Mouse (Mus musculus) fibroblast of lung, adult 2 months (primary cell): ENCODE data around the gene Zfp990.
"Not testable (repeated sequence)": the region's sequence is repeated elsewhere in the genome, so short reads cannot be mapped to it uniquely, and the experiment has no call there.

Experiments used
- DNase-seq: peaks from one replicate; pipeline ENCODE4 v3.0.0-alpha.2; 2011; ENCODE audit warnings: low read depth

The Zfp990 gene

DNA sequence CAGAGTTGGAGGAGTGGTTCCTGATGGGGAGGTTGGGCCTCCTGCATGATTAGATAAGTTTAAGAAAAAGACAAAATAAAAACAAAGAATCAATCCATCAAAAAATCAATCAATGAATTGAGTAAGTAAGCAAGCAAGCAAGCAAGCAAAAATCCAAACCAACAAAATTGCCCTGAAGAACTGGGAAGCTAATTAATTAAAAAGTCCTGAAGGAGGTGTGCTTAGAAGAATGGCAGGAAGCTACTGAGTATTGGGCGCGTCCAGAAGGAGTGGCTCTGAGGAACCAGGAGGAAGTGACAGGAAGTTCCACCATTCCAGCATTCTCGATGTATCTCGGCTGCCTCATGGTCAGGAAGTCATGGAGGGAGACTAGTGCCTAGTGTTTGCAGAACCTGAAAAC lies at the start of gene Zfp990:
Zfp990 (plus strand) TSS at position 301 of the 400 bp plus-strand sequence.
- DNase-seq, result not testable (repeated sequence)

- not testable (repeated sequence) for DNase-seq
These were observed 46.9 kb upstream of the Zfp990 start for GRCm38 (mm10) chr4:145463553-145464253.

- DNase-seq, result no peak
These were observed 32.4 kb upstream of the Zfp990 start for GRCm38 (mm10) chr4:145478128-145478527.

DNA sequence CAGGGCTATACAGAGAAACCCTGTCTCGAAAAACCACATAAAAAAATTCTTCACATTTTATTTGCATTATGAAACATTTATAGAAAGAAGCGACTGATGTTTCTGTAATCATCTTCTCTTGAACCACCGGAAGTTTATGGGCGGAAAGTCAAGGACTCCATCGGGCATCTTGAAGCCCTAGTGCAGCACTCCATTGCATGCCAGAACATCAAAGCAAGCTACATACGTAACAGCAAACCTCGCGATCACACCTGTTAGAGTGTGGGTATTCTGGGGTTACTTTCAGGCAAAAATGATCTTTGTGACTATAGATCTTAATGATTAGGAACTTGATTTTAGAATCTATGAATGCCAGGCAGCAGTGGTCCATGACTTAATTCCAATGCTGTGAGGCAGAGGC lies 29.9 kb upstream of the Zfp990 start:
- not testable (repeated sequence) for DNase-seq

DNA sequence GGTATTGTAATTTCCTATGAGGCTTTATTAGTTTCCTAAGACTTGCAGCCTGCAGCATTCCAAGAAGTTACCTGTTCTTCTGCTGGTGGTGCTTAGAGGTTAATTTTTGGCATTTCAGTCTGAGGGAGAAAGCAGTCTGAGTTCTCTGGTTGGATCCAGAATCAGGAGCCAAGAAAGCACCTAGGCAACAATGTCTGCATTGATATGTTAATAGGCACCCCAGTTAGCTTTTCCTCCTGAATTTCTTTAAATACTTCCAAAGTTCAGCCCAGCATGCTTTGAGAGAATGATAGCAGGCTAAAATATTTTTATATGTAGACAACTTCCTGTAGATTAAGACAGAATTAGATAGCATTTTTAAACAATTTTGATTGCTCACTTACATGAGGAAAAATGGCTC lies 21.2 kb upstream of the Zfp990 start:
- no peak for DNase-seq

DNA sequence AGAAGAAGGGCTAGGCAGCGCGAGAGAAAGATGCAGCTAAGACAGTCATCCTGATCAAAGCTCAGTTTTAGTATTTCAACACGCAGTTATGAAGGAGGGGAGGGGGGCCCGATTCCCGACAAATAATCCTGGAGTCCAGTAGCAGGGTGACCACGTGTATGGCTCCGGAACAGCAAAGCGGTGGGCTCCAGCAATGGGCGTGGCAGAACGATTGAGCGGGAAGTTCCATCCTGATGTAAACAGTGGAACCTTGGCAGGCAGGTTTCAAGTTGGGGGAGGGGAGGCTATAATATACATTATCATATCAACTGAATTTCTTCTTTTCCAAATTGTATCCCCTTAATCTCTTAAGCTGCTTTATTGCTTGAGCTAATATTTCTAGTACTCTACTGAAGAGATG lies 18.4 kb upstream of the Zfp990 start:
- no peak for DNase-seq

GRCm38 (mm10) chr4:145493316-145493715 lies 17.2 kb upstream of the Zfp990 start:
- DNase-seq, result not testable (repeated sequence)

- not testable (repeated sequence) for DNase-seq
These were observed 4.1 kb downstream of the Zfp990 start for GRCm38 (mm10) chr4:145514637-145515036.

DNA sequence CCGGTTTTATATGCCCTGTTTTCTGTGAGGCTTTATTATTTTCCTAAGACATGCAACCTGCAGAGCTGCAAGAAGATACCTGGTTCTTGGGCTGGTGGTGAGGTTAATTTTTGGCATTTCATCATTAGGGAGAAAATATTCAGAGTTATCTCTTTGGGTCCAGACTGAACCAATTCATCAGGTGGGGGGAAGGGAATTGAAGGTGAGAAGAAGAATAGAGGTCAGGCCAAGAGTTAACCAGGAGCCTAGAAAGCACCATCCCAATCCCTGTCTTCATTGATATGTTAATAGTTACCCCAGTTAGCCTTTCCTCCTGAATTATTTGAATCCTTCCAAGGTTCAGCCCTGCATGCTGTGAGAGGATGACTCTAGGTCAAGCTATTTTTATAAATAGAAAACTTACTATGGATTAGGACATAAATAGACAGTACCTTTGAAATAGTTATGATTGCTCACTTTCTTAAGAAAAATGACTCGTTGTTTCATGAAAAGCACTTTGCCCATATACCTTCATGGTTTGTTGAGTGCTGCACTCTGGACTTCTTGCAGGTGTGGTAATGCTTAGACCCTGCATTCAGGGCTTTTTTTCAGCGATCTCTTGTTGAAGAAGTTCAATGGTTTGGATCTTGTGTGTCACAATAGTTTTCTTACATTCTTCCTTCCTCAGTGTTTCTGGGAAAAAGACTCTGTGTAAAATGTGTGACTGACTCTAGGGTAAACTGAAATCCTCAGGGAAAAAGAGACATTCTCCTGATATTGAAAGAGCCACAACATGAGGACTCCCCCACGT lies 5.4 kb downstream of the Zfp990 start:
- DNase-seq, result not testable (repeated sequence)

- not testable (repeated sequence) for DNase-seq
These were observed 6.8 kb downstream of the Zfp990 start for GRCm38 (mm10) chr4:145517391-145517790.

- not testable (repeated sequence) for DNase-seq
These were observed 33.3 kb downstream of the Zfp990 start for GRCm38 (mm10) chr4:145543861-145544260.

- DNase-seq, result not testable (repeated sequence)
These were observed 34.5 kb downstream of the Zfp990 start for GRCm38 (mm10) chr4:145545106-145545505.

GRCm38 (mm10) chr4:145545734-145546349 lies 35.3 kb downstream of the Zfp990 start:
- not testable (repeated sequence) for DNase-seq

GRCm38 (mm10) chr4:145546477-145546876 lies 35.9 kb downstream of the Zfp990 start:
- DNase-seq, result not testable (repeated sequence)

GRCm38 (mm10) chr4:145556680-145557079 lies 46.1 kb downstream of the Zfp990 start:
- DNase-seq, result no peak

GRCm38 (mm10) chr4:145559505-145560099 lies 49.0 kb downstream of the Zfp990 start:
- no peak for DNase-seq

DNA sequence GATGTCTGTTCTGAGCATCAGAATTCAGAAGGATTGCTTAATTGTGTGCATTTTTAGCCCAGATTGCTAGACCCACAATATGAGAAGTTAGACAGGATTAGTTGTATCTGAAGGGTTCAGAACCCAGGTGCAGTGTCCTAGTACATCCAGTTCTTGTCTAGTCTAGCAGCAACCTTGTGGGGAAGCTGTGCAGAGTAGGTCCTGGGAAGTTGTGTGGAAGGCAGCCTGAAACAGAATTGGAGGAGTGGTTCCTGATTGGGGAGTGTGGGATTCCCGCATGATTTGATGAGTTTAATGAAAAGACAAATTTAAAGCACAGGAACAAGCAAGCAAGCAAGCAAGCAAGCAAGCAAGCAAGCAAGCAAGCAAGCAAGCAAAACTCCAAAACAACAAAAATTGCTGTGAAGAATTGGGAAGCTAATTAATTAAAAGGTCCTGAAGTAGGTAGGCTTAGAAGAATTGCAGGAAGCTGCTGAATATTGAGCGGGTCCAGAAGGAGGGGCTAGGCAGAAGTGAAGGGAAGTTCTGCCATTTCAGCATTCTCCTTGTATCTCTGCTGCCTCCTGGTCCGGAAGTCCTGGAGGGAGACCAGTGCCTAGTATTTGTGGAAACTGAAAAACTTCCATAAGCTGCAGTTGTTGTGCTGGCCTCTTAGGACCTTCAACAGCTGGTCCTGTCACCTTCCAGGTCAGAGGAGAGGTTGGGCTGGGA lies 53.7 kb downstream of the Zfp990 start:
- DNase-seq, result no peak

DNA sequence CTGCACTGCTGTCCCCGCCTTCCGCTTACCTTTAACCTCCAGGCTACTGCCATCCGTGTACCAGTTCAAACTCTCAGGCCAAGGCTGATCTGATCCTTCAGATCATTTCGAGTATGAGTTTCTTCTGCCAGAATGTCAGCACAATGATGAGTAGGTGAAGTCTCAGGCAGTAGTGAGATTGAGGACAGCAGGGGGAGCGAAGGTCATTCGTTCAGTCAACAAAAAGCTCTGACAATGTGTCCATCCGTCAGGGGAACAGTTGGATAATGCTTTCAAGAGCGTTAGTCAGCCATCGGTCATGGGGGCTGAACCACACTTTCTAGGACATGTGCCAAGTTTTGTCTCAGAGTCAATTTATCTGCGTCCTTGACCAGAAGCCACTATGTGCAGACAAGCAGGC lies 59.9 kb downstream of the Zfp990 start:
- DNase-seq, result not testable (repeated sequence)

- DNase-seq, result not testable (repeated sequence)
These were observed 66.1 kb downstream of the Zfp990 start for GRCm38 (mm10) chr4:145576623-145577022.

DNA sequence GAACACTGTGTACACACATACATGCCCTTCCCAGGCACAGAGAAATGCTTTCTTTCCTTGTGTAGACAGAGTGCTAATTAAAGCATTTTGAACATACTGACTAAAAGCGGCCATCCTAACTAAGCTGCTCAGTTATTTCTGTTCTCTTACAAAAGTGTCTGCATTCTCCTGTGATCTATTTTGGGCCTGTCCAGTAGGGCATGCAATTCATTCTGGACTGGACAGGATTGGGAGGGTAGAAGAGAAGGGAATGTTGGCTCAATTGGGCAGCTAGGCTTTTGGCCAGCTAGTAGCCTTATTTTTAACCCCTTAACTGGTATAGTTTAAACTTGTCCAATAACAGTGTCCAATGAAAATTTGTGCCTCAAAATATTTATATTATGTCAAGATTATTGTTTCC lies 69.8 kb downstream of the Zfp990 start:
- not testable (repeated sequence) for DNase-seq

DNA sequence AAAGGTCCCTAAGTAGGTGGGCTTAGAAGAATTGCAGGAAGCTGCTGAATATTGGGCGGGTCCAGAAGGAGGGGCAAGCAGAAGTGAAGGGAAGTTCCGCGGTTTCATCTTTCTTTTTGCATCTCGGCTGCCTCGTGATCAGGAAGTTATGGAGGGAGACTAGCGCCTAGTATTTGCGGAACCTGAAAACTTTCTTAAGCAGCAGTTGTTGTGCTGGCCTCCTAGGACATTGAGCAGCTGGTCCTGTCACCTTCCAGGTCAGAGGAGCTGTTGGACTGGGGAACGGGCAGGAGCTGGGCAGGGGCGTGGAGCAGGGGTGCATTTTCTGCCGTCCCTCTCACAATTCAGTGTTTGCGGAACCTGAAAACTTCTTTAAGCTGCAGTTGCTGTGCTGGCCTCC lies 74.5 kb downstream of the Zfp990 start, which contains the start of gene Gm13212:
Gm13212 (plus strand) TSS at position 89 of the 400 bp plus-strand sequence.
- not testable (repeated sequence) for DNase-seq
